Mouse (Mus musculus): ENCODE measurements around the gene Sqor. TPM values are rescaled to one million over a fixed set of nuclear protein-coding genes. Genes with fewer than 3 reads are reported as not detected.

The Sqor gene
- total and polyA plus RNA-seq, 3 experiments = 0.85 TPM; not detected in 2

DNA sequence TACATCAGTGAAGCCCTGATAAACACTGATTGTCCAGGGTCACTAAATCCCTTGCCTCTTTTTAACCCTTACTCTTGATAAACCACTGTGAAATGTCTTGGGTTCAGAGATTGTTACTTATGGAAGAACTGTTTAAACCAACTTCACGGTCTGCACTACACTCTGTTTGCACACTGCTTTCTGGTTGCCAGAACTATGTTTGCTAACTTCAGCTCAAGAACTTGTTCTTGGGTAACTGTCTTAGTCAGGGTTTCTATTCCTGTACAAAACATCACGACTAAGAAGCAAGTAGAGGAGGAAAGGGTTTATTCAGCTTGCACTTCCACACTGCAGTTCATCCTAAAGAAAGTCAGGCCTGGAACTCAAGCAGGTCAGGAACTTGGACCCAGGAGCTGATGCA lies 56.2 kb downstream of the Sqor start:
- no peaks in the 10 kb centered on the region for H3K4me1 ChIP-seq (ENCODE audit: control insufficient read depth in 1 of 2, insufficient read depth in 2 of 2)
- no peak overlapping the region for H3K27ac ChIP-seq (ENCODE audit: insufficient read depth, low read depth)
- H3K4me3 ChIP-seq (replicated peaks in 1 of 3; ENCODE audit: low read depth in 2 of 3, low read length in 2 of 3, poor library complexity in 1 of 3) = no peak overlapping the region
- TF ChIP-seq RAD21 (IDR thresholded peaks at IDR 0.05; ENCODE audit: low read depth, low read length) (no peak), TBP (conservative IDR thresholded peaks at IDR 0.05; ENCODE audit: low read depth, low read length) (no peak), RCOR1 (conservative IDR thresholded peaks at IDR 0.05; ENCODE audit: low read depth, low read length) (no peak), ZKSCAN1 (IDR thresholded peaks at IDR 0.05; ENCODE audit: borderline replicate concordance, low read depth, low read length) (no peak), ZMIZ1 (IDR thresholded peaks at IDR 0.05; ENCODE audit: low read depth, low read length) (no peak), MYC (IDR thresholded peaks at IDR 0.05; ENCODE audit: low read depth, low read length) (no peak), SIN3A (IDR thresholded peaks at IDR 0.05; ENCODE audit: low read length) (no peak), MAFK (IDR thresholded peaks at IDR 0.05; ENCODE audit: insufficient replicate concordance, low read length) (no peak), HCFC1 (IDR thresholded peaks at IDR 0.05; ENCODE audit: low read depth, low read length) (no peak), NELFE (IDR thresholded peaks at IDR 0.05; ENCODE audit: low read depth, low read length) (no peak), MAZ (IDR thresholded peaks at IDR 0.05; ENCODE audit: low read depth, low read length) (no peak), CHD2 (IDR thresholded peaks at IDR 0.05; ENCODE audit: low read length) (no peak), USF1 (IDR thresholded peaks at IDR 0.05; ENCODE audit: low read depth, low read length) (no peak), MXI1 (IDR thresholded peaks at IDR 0.05; ENCODE audit: low read depth, low read length) (no peak), MAX (IDR thresholded peaks at IDR 0.05; ENCODE audit: low read length) (no peak), GABPA (IDR thresholded peaks at IDR 0.05; ENCODE audit: insufficient replicate concordance, low read depth, low read length) (no peak), CHD1 (IDR thresholded peaks at IDR 0.05; ENCODE audit: low read depth, low read length) (no peak)
- dilution Hi-C loops (cut with MboI; ENCODE audit: extremely low pct_ligation_motif_present, extremely low pct_unique_long_range_greater_than_20kb, low sequenced_read_pairs) = no loop called here
- H3K4me2 ChIP-seq (ENCODE audit: insufficient read depth, low read depth, poor library complexity, severe bottlenecking) = no peak overlapping the region
- H3K27me3 ChIP-seq (replicated peaks) = no peaks in the 10 kb centered on the region
- no peaks in the 10 kb centered on the region for H3K79me2 ChIP-seq (replicated peaks; ENCODE audit: control insufficient read depth, extremely low read depth, insufficient read depth, poor library complexity, severe bottlenecking)
- H3K9me3 ChIP-seq (replicated peaks; ENCODE audit: low read length) = no peaks in the 10 kb centered on the region
- H3K9ac ChIP-seq (ENCODE audit: insufficient read depth, low read depth) = no peak overlapping the region
- no peak for DNase-seq (ENCODE audit: extremely low read depth)
- H3K36me3 ChIP-seq (replicated peaks in 1 of 2; ENCODE audit: control insufficient read depth in 1 of 2, insufficient read depth in 1 of 2, low read length in 1 of 2) = no peaks in the 10 kb centered on the region
- in situ Hi-C loops (cut with MboI; ENCODE audit: low pct_ligation_motif_present, low pct_unique_long_range_greater_than_20kb, low sequenced_read_pairs) = no loop called here

DNA sequence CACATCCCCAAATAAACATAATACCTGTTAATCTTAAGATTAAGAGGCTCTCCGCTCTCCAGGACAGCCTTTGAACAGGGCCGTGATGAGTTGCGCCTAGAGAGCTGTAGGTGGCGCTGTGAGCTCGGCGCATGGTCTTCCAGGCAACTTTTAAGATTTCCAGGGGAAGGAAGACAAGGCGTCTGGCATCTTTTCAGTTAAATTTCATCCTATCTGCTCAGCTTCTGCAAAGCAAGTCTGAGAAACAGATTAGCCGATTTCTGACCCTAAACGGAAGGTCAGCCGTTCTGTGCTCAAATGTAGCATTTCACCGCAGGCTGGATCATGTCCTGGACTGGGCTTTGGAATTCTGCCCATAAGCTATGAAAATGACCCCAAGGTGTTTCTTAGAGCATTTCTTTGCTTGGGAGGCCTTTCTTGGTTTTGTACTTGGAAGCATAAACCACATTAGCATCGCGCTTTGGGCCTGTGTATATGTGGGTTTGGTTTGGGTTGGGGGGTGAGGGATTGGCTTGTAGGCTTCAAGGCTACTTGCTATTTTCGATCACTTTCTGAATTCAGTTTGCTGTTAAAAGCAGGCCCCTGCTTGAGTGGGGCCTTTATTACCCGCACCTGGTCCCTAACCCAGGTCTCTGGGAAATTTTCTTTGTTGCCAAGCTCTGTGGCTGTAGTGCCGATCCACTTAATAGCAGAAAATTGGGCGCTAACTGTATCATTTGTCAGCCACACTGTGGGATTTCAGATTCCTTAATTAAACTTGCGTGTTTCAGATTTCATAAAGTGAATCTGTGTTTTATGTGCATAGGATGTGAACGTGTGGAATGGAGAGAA lies 60.6 kb downstream of the Sqor start:
- Histone ChIP-seq H3K4me1 (ENCODE audit: control insufficient read depth in 1 of 2, insufficient read depth in 2 of 2) (no peaks in the 10 kb centered on the region), H3K79me2 (replicated peaks; ENCODE audit: control insufficient read depth, extremely low read depth, insufficient read depth, poor library complexity, severe bottlenecking) (no peaks in the 10 kb centered on the region), H3K9ac (ENCODE audit: insufficient read depth, low read depth) (no peak overlapping the region), H3K27me3 (replicated peaks) (no peaks in the 10 kb centered on the region), H3K9me3 (replicated peaks; ENCODE audit: low read length) (no peaks in the 10 kb centered on the region), H3K4me2 (ENCODE audit: insufficient read depth, low read depth, poor library complexity, severe bottlenecking) (no peak overlapping the region), H3K27ac (ENCODE audit: insufficient read depth, low read depth) (no peak overlapping the region), H3K4me3 (replicated peaks in 1 of 3; ENCODE audit: low read depth in 2 of 3, low read length in 2 of 3, poor library complexity in 1 of 3) (no peak overlapping the region), H3K36me3 (replicated peaks in 1 of 2; ENCODE audit: control insufficient read depth in 1 of 2, insufficient read depth in 1 of 2, low read length in 1 of 2) (no peaks in the 10 kb centered on the region)
- dilution Hi-C loops (cut with MboI; ENCODE audit: extremely low pct_ligation_motif_present, extremely low pct_unique_long_range_greater_than_20kb, low sequenced_read_pairs) = no loop called here
- TF ChIP-seq MYC (IDR thresholded peaks at IDR 0.05; ENCODE audit: low read depth, low read length) (0 out of 2 replicates have a peak, but pooled peaks have one; percentile 32), SMC3 (IDR thresholded peaks at IDR 0.05; ENCODE audit: low read depth, low read length) (peak; percentile 52), CHD2 (IDR thresholded peaks at IDR 0.05; ENCODE audit: low read length) (no peak), ELF1 (IDR thresholded peaks at IDR 0.05; ENCODE audit: low read depth, low read length) (no peak), CTCF (conservative IDR thresholded peaks at IDR 0.05 in 1 of 2, IDR thresholded peaks at IDR 0.05 in 1 of 2; ENCODE audit: low read depth in 2 of 2, low read length in 2 of 2) (peak; percentile 53 to 82), TBP (conservative IDR thresholded peaks at IDR 0.05; ENCODE audit: low read depth, low read length) (no peak), RAD21 (IDR thresholded peaks at IDR 0.05; ENCODE audit: low read depth, low read length) (peak; percentile 81)
- DNase-seq (ENCODE audit: extremely low read depth) = peak; percentile 31
- in situ Hi-C loops (cut with MboI; ENCODE audit: low pct_ligation_motif_present, low pct_unique_long_range_greater_than_20kb, low sequenced_read_pairs) = no loop called here
